Mouse (Mus musculus) intestine, embryonic 15.5 days (tissue): ENCODE results near the gene Rhoa. TPM values are rescaled to one million over a fixed set of nuclear protein-coding genes. Genes with fewer than 3 reads are reported as not detected.

Source experiments
- polyA plus RNA-seq: library from polyadenylated mRNA; unstranded; fragments of >200 nt; fragmentation: Nextera tagmentation; extraction: Ambion mirVana; gene quantifications from 2 replicates; pipeline ENCODE4 v1.2.1, GENCODE M21; 2015

Gene Rhoa
- polyA plus RNA-seq, 1 experiment from 2014 or later, result 453 TPM

Other genes with a start within 250 kb of the Rhoa start
- 0.98 and 2.2 TPM in 2 replicates for gene Mst1, start 225.7 kb upstream of the Rhoa start, polyA plus RNA-seq
- 18.6 and 23.7 TPM in 2 replicates for gene Rnf123, start 222.8 kb upstream of the Rhoa start, polyA plus RNA-seq
- 76.5 and 96.8 TPM in 2 replicates for gene Apeh, start 211.5 kb upstream of the Rhoa start, polyA plus RNA-seq
- 4.7 and 4.9 TPM in 2 replicates for gene Bsn, start 115.7 kb upstream of the Rhoa start, polyA plus RNA-seq
- 72.9 and 75.1 TPM in 2 replicates for gene Dag1, start 42.2 kb upstream of the Rhoa start, polyA plus RNA-seq
- 28.9 and 29.5 TPM in 2 replicates for gene Nicn1, start 15.7 kb upstream of the Rhoa start, polyA plus RNA-seq
- gene Amt, start 9.3 kb upstream of the Rhoa start, polyA plus RNA-seq, result 20.9 and 23.2 TPM in 2 replicates
- gene Tcta, start within 50 bp of the Rhoa start, polyA plus RNA-seq, result 34.1 and 37.1 TPM in 2 replicates
- 1,041 and 1,081 TPM in 2 replicates for gene Gpx1, start 32.8 kb downstream of the Rhoa start, polyA plus RNA-seq
- 82.5 and 89.1 TPM in 2 replicates for gene Usp4, start 41.7 kb downstream of the Rhoa start, polyA plus RNA-seq
- 0.30 and 0.88 TPM in 2 replicates for gene 1700102P08Rik, start 86.7 kb downstream of the Rhoa start, polyA plus RNA-seq
- gene Ccdc36, start 122.4 kb downstream of the Rhoa start, polyA plus RNA-seq, result 1.5 and 1.6 TPM in 2 replicates
- not detected in 2 replicates for gene BC048562, start 130.4 kb downstream of the Rhoa start, polyA plus RNA-seq
- 51.2 and 53.9 TPM in 2 replicates for gene Ccdc71, start 154.4 kb downstream of the Rhoa start, polyA plus RNA-seq
- 48.7 and 54.2 TPM in 2 replicates for gene Klhdc8b, start 155.5 kb downstream of the Rhoa start, polyA plus RNA-seq
- 29.5 and 35.0 TPM in 2 replicates for gene Lamb2, start 173.6 kb downstream of the Rhoa start, polyA plus RNA-seq
- 49.5 and 52.4 TPM in 2 replicates for gene Usp19, start 184.5 kb downstream of the Rhoa start, polyA plus RNA-seq
- gene Qars, start 201.6 kb downstream of the Rhoa start, polyA plus RNA-seq, result 105 and 106 TPM in 2 replicates
- gene Qrich1, start 210.7 kb downstream of the Rhoa start, polyA plus RNA-seq, result 93.1 and 102 TPM in 2 replicates